Mouse (Mus musculus) spleen, postnatal 14 days (tissue): Measurements from ENCODE around the gene Tnni2.

Experiments
- DNase-seq, 2 experiments: peaks; one replicate each; pipeline ENCODE4 v3.0.0; 2021 to 2022; ENCODE audit warnings: low spot score in 2 of 2

The Tnni2 gene

GRCm38 (mm10) chr7:142460636-142461077 is 19.0 kb downstream of the Tnni2 start, which contains the start of gene Lsp1:
Gene Lsp1, plus strand, starts transcription at chr7:142460809.
- DNase-seq: no peak

GRCm38 (mm10) chr7:142461446-142461845 is 19.8 kb downstream of the Tnni2 start:
- DNase-seq: peak in 1 of 2 experiments; percentile 7

- peak in 1 of 2 experiments; percentile 6 for DNase-seq
Observed at GRCm38 (mm10) chr7:142462190-142462589, 20.6 kb downstream of the Tnni2 start.

- DNase-seq: peak in 1 of 2 experiments; percentile 7
Observed at GRCm38 (mm10) chr7:142462594-142463078, 21.0 kb downstream of the Tnni2 start.

GRCm38 (mm10) chr7:142470171-142470691 is 28.6 kb downstream of the Tnni2 start:
- DNase-seq: no peak

GRCm38 (mm10) chr7:142470808-142471413 is 29.3 kb downstream of the Tnni2 start:
- no peak for DNase-seq

- DNase-seq: peak in 1 of 2 experiments; percentile 4
Observed at GRCm38 (mm10) chr7:142471414-142471861, 29.8 kb downstream of the Tnni2 start.

GRCm38 (mm10) chr7:142471884-142472570 is 30.4 kb downstream of the Tnni2 start:
- DNase-seq: peak in 1 of 2 experiments; percentile 6

GRCm38 (mm10) chr7:142472936-142473335 is 31.3 kb downstream of the Tnni2 start:
- no peak for DNase-seq

GRCm38 (mm10) chr7:142473476-142473875 is 31.9 kb downstream of the Tnni2 start:
- no peak for DNase-seq

- no peak for DNase-seq
Observed at GRCm38 (mm10) chr7:142474799-142475198, 33.2 kb downstream of the Tnni2 start.

GRCm38 (mm10) chr7:142475641-142476040 is 34.0 kb downstream of the Tnni2 start:
- DNase-seq: no peak

- no peak for DNase-seq
Observed at GRCm38 (mm10) chr7:142476271-142476670, 34.7 kb downstream of the Tnni2 start.

- DNase-seq: no peak
Observed at GRCm38 (mm10) chr7:142476795-142477452, 35.3 kb downstream of the Tnni2 start.

GRCm38 (mm10) chr7:142478001-142478400 is 36.4 kb downstream of the Tnni2 start:
- no peak for DNase-seq

GRCm38 (mm10) chr7:142478574-142478973 is 37.0 kb downstream of the Tnni2 start:
- no peak for DNase-seq

GRCm38 (mm10) chr7:142479307-142479706 is 37.7 kb downstream of the Tnni2 start:
- no peak for DNase-seq

GRCm38 (mm10) chr7:142479886-142480285 is 38.3 kb downstream of the Tnni2 start:
- no peak for DNase-seq

- DNase-seq: no peak
Observed at GRCm38 (mm10) chr7:142480661-142481060, 39.1 kb downstream of the Tnni2 start.

GRCm38 (mm10) chr7:142481186-142481567 is 39.6 kb downstream of the Tnni2 start:
- no peak for DNase-seq

- DNase-seq: no peak
Observed at GRCm38 (mm10) chr7:142481568-142482255, 40.1 kb downstream of the Tnni2 start.

GRCm38 (mm10) chr7:142482256-142482609 is 40.6 kb downstream of the Tnni2 start:
- no peak for DNase-seq
